Mouse (Mus musculus) forebrain, embryonic 13.5 days (tissue): Measurements from ENCODE around the gene Zfp365. TPM values are rescaled to one million over a fixed set of nuclear protein-coding genes. Genes with fewer than 3 reads are reported as not detected.

Source experiments
- ATAC-seq: fragments of 200-750 bp; cut with Nextera tagmentation; 2 replicates; pipeline ENCODE4 v1.8.0; 2017
- H3K27ac ChIP-seq: fragments of 300-500 bp; sonication (generic); 2 replicates; pipeline ENCODE4 v1.5.1; 2015; ENCODE audit warnings: inconsistent platforms, mild to moderate bottlenecking, moderate library complexity
- H3K27me3 ChIP-seq: fragments of 300-500 bp; sonication (generic); 2 replicates; pipeline ENCODE4 v1.6.1; 2015; ENCODE audit warnings: mild to moderate bottlenecking, inconsistent platforms
- H3K36me3 ChIP-seq: fragments of 300-500 bp; sonication (generic); 2 replicates; pipeline ENCODE4 v1.6.1; 2015; ENCODE audit warnings: mild to moderate bottlenecking, inconsistent platforms; ENCODE audit not compliant: poor library complexity, severe bottlenecking
- H3K4me1 ChIP-seq: fragments of 300-500 bp; sonication (generic); 2 replicates; pipeline ENCODE4 v1.6.1; 2015; ENCODE audit warnings: inconsistent platforms
- H3K4me2 ChIP-seq: fragments of 300-500 bp; sonication (generic); 2 replicates; pipeline ENCODE4 v1.6.1; 2015; ENCODE audit warnings: inconsistent platforms, mild to moderate bottlenecking, moderate library complexity
- H3K4me3 ChIP-seq: fragments of 300-500 bp; sonication (generic); 2 replicates; pipeline ENCODE4 v1.5.1; 2015; ENCODE audit warnings: mild to moderate bottlenecking, inconsistent platforms
- H3K9ac ChIP-seq: fragments of 300-500 bp; sonication (generic); 2 replicates; pipeline ENCODE4 v1.6.1; 2015; ENCODE audit warnings: mild to moderate bottlenecking, inconsistent platforms
- H3K9me3 ChIP-seq: fragments of 300-500 bp; sonication (generic); replicated peaks from 2 replicates; pipeline ENCODE4 v1.6.1; 2016; ENCODE audit warnings: inconsistent platforms
- WGBS: fragments of 180-500 bp; shearing (Covaris S2); methylation state at CpG from one replicate; pipeline ENCODE4 v1.1.7; 2015; 5-methylcytosine and 5-hydroxymethylcytosine counted together
- polyA plus RNA-seq: library from polyadenylated mRNA; unstranded; fragments of >200 nt; fragmentation: Nextera tagmentation; extraction: Ambion mirVana; gene quantifications from 2 replicates; pipeline ENCODE4 v1.2.1, GENCODE M21; 2015

Zfp365 gene
- polyA plus RNA-seq, 1 experiment from 2014 or later, result 2.6 TPM

GRCm38 (mm10) chr10:67836426-67836825, 76.0 kb downstream of the Zfp365 start:
- 74% methylated on average over 17 of the region's 17 CpGs for WGBS
- no peak for ATAC-seq
- Histone ChIP-seq H3K27me3 (no peaks in the 10 kb centered on the region), H3K4me2 (no peak overlapping the region), H3K36me3 (no peaks in the 10 kb centered on the region), H3K4me3 (no peak overlapping the region), H3K4me1 (no peaks in the 10 kb centered on the region), H3K27ac (no peak overlapping the region), H3K9ac (no peak overlapping the region), H3K9me3 (no peaks in the 10 kb centered on the region)

Other genes with a start within 250 kb of the Zfp365 start
- gene Rtkn2, start 66.9 kb upstream of the Zfp365 start, polyA plus RNA-seq, result 23.7 and 24.0 TPM in 2 replicates